Comparison of ENCODE assay signal across 8 mouse cellular contexts in genomic region chr7:28381017-28381790, GRCm38 (mm10). TPM values are rescaled to one million over a fixed set of nuclear protein-coding genes. Genes with fewer than 3 reads are reported as not detected.
DNase-seq lines count a peak whose midpoint lies in the region; ATAC-seq lines count a peak whose summit lies in the region.

No protein-coding gene starts in this region.

- H3K9ac ChIP-seq in limb, embryonic 12.5 days (replicated peaks): peak overlapping the region; percentile 63
- peak overlapping the region; percentile 45; the same call in 1 of the 2 replicates for H3K9ac ChIP-seq in midbrain, embryonic 13.5 days (replicated peaks)
- H3K9ac ChIP-seq in stomach, embryonic 15.5 days: peak overlapping the region; percentile 32; the same call in 1 of the 2 replicates

- 0 out of 2 replicates have a peak, but pooled peaks have one; percentile 13 for ATAC-seq in limb, embryonic 12.5 days (ENCODE audit: insufficient number of reproducible peaks, insufficient read depth, low FRiP score, low TSS enrichment, low read depth)
- ATAC-seq in midbrain, embryonic 13.5 days: no peak
- ATAC-seq in stomach, embryonic 15.5 days (ENCODE audit: insufficient read depth, low FRiP score, low read depth): peak; percentile 25
- no peak for ATAC-seq in cerebellum, adult (ENCODE audit: insufficient number of reproducible peaks, low FRiP score, low TSS enrichment)

- H3K9me3 ChIP-seq in forebrain, embryonic 10.5 days: no peaks in the 10 kb centered on the region
- no peaks in the 10 kb centered on the region for H3K9me3 ChIP-seq in limb, embryonic 12.5 days
- H3K9me3 ChIP-seq in midbrain, embryonic 13.5 days: no peaks in the 10 kb centered on the region
- no peaks in the 10 kb centered on the region for H3K9me3 ChIP-seq in stomach, embryonic 15.5 days

- H3K27me3 ChIP-seq in forebrain, embryonic 10.5 days (ENCODE audit: poor library complexity, severe bottlenecking): peaks cover 14% of the 10 kb centered on the region
- H3K27me3 ChIP-seq in limb, embryonic 12.5 days: no peaks in the 10 kb centered on the region
- H3K27me3 ChIP-seq in midbrain, embryonic 13.5 days: peaks cover 17% of the 10 kb centered on the region
- no peaks in the 10 kb centered on the region for H3K27me3 ChIP-seq in stomach, embryonic 15.5 days (replicated peaks)

- H3K36me3 ChIP-seq in forebrain, embryonic 10.5 days (replicated peaks): peaks cover 24% of the 10 kb centered on the region
- peaks cover 22% of the 10 kb centered on the region for H3K36me3 ChIP-seq in limb, embryonic 12.5 days
- peaks cover 12% of the 10 kb centered on the region; the same call in 1 of the 2 replicates for H3K36me3 ChIP-seq in midbrain, embryonic 13.5 days
- peaks cover 13% of the 10 kb centered on the region for H3K36me3 ChIP-seq in stomach, embryonic 15.5 days

- H3K4me3 ChIP-seq in forebrain, embryonic 10.5 days: peak overlapping the region; percentile 45
- H3K4me3 ChIP-seq in limb, embryonic 12.5 days (replicated peaks): peak overlapping the region; percentile 38
- peak overlapping the region; percentile 20 for H3K4me3 ChIP-seq in midbrain, embryonic 13.5 days (replicated peaks)
- peak overlapping the region; percentile 41 for H3K4me3 ChIP-seq in stomach, embryonic 15.5 days (replicated peaks)

- H3K4me1 ChIP-seq in forebrain, embryonic 10.5 days: peaks cover 75% of the 10 kb centered on the region
- peaks cover 67% of the 10 kb centered on the region for H3K4me1 ChIP-seq in limb, embryonic 12.5 days (replicated peaks)
- peaks cover 53% of the 10 kb centered on the region for H3K4me1 ChIP-seq in midbrain, embryonic 13.5 days (replicated peaks)
- peaks cover 57% of the 10 kb centered on the region for H3K4me1 ChIP-seq in stomach, embryonic 15.5 days

- H3K27ac ChIP-seq in forebrain, embryonic 10.5 days: peak overlapping the region; percentile 89
- H3K27ac ChIP-seq in limb, embryonic 12.5 days: peak overlapping the region; percentile 99
- peak overlapping the region; percentile 62 for H3K27ac ChIP-seq in midbrain, embryonic 13.5 days
- peak overlapping the region; percentile 100 for H3K27ac ChIP-seq in stomach, embryonic 15.5 days

- intact Hi-C loops in left cerebral cortex, postnatal 4 days (cut with DNase I): no loop called here
- intact Hi-C loops in heart, postnatal 36 days (cut with DNase I): no loop called here

- peak overlapping the region; percentile 66 for H3K4me2 ChIP-seq in limb, embryonic 12.5 days
- peak overlapping the region; percentile 51 for H3K4me2 ChIP-seq in midbrain, embryonic 13.5 days (replicated peaks)
- peak overlapping the region; percentile 70 for H3K4me2 ChIP-seq in stomach, embryonic 15.5 days

- peak; percentile 23 for DNase-seq in left cerebral cortex, postnatal 4 days
- DNase-seq in left cerebral cortex, adult 8-10 months (ENCODE audit: low spot score in 2 of 2): no peak
- peak; percentile 42 for DNase-seq in forebrain, embryonic 10.5 days (ENCODE audit: extremely low spot score, low spot score)
- DNase-seq in heart, postnatal 36 days: peak; percentile 83 to 88

- WGBS in forebrain, embryonic 10.5 days: 4% methylated on average over 30 of the region's 30 CpGs
- WGBS in limb, embryonic 12.5 days: 5% methylated on average over 30 of the region's 30 CpGs
- WGBS in midbrain, embryonic 13.5 days: 3% methylated on average over 30 of the region's 30 CpGs
- 2% methylated on average over 30 of the region's 30 CpGs for WGBS in stomach, embryonic 15.5 days

RNA-seq across cellular contexts. Expression of gene Zfp36, which starts 1.2 kb away (rescaled TPM):
- total RNA-seq in left cerebral cortex, postnatal 4 days (2021): 1 to 10 TPM; 1.9 to 2.3 TPM
- total RNA-seq in left cerebral cortex, adult 8-10 months (2022): 1 to 10 TPM; 2.1 to 6.1 (median 3.6) TPM
- polyA plus RNA-seq in forebrain, embryonic 10.5 days (2016; fragmentation: Nextera tagmentation; extraction: Ambion mirVana): 4.5 TPM in 2 replicates
- total RNA-seq in heart, postnatal 36 days (2021): 10 to 100 TPM; 14.7 to 29.0 TPM
- 7.1 and 7.7 TPM in 2 replicates for polyA plus RNA-seq in limb, embryonic 12.5 days (2016; fragmentation: Nextera tagmentation; extraction: Ambion mirVana)
- polyA plus RNA-seq in midbrain, embryonic 13.5 days (2015; fragmentation: Nextera tagmentation; extraction: Ambion mirVana): 3.1 and 4.2 TPM in 2 replicates
- polyA plus RNA-seq in stomach, embryonic 15.5 days (2015; fragmentation: Nextera tagmentation; extraction: Ambion mirVana): 20.2 and 21.4 TPM in 2 replicates

RNA-seq across cellular contexts. Expression of gene Plekhg2, which starts 8.8 kb away (rescaled TPM):
- total RNA-seq in left cerebral cortex, postnatal 4 days (2021): 10 to 100 TPM; 25.0 to 33.3 TPM
- total RNA-seq in left cerebral cortex, adult 8-10 months (2022): 1 to 10 TPM; 6.2 to 8.4 (median 8.0) TPM
- 75.5 and 84.4 TPM in 2 replicates for polyA plus RNA-seq in forebrain, embryonic 10.5 days (2016; fragmentation: Nextera tagmentation; extraction: Ambion mirVana)
- total RNA-seq in heart, postnatal 36 days (2021): 10 to 100 TPM; 15.1 to 15.8 TPM
- polyA plus RNA-seq in limb, embryonic 12.5 days (2016; fragmentation: Nextera tagmentation; extraction: Ambion mirVana): 96.9 and 106 TPM in 2 replicates
- polyA plus RNA-seq in midbrain, embryonic 13.5 days (2015; fragmentation: Nextera tagmentation; extraction: Ambion mirVana): 34.5 and 37.6 TPM in 2 replicates
- polyA plus RNA-seq in stomach, embryonic 15.5 days (2015; fragmentation: Nextera tagmentation; extraction: Ambion mirVana): 48.4 and 52.3 TPM in 2 replicates

RNA-seq across cellular contexts. Expression of gene Med29, which starts 11.3 kb away (rescaled TPM):
- total RNA-seq in left cerebral cortex, postnatal 4 days (2021): 10 to 100 TPM; 18.6 to 19.7 TPM
- 10 to 100 TPM; 13.2 to 17.4 (median 16.3) TPM for total RNA-seq in left cerebral cortex, adult 8-10 months (2022)
- polyA plus RNA-seq in forebrain, embryonic 10.5 days (2016; fragmentation: Nextera tagmentation; extraction: Ambion mirVana): 60.3 and 60.6 TPM in 2 replicates
- total RNA-seq in heart, postnatal 36 days (2021): 10 to 100 TPM; 18.2 to 20.1 TPM
- polyA plus RNA-seq in limb, embryonic 12.5 days (2016; fragmentation: Nextera tagmentation; extraction: Ambion mirVana): 45.4 and 51.6 TPM in 2 replicates
- polyA plus RNA-seq in midbrain, embryonic 13.5 days (2015; fragmentation: Nextera tagmentation; extraction: Ambion mirVana): 43.4 and 49.5 TPM in 2 replicates
- polyA plus RNA-seq in stomach, embryonic 15.5 days (2015; fragmentation: Nextera tagmentation; extraction: Ambion mirVana): 44.8 and 47.4 TPM in 2 replicates

RNA-seq across cellular contexts. Expression of gene Paf1, which starts 11.5 kb away (rescaled TPM):
- 10 to 100 TPM; 77.7 to 86.8 TPM for total RNA-seq in left cerebral cortex, postnatal 4 days (2021)
- 10 to 100 TPM; 51.1 to 77.7 (median 63.9) TPM for total RNA-seq in left cerebral cortex, adult 8-10 months (2022)
- polyA plus RNA-seq in forebrain, embryonic 10.5 days (2016; fragmentation: Nextera tagmentation; extraction: Ambion mirVana): 82.3 and 95.9 TPM in 2 replicates
- total RNA-seq in heart, postnatal 36 days (2021): 10 to 100 TPM; 38.8 to 48.0 TPM
- polyA plus RNA-seq in limb, embryonic 12.5 days (2016; fragmentation: Nextera tagmentation; extraction: Ambion mirVana): 83.0 and 86.8 TPM in 2 replicates
- 97.9 and 99.2 TPM in 2 replicates for polyA plus RNA-seq in midbrain, embryonic 13.5 days (2015; fragmentation: Nextera tagmentation; extraction: Ambion mirVana)
- polyA plus RNA-seq in stomach, embryonic 15.5 days (2015; fragmentation: Nextera tagmentation; extraction: Ambion mirVana): 76.5 and 79.0 TPM in 2 replicates

RNA-seq across cellular contexts. Expression of gene Rps16, which starts 30.8 kb away (rescaled TPM):
- 100 to 1,000 TPM; 913 to 959 TPM for total RNA-seq in left cerebral cortex, postnatal 4 days (2021)
- total RNA-seq in left cerebral cortex, adult 8-10 months (2022): 100 to 1,000 TPM; 521 to 591 (median 572) TPM
- polyA plus RNA-seq in forebrain, embryonic 10.5 days (2016; fragmentation: Nextera tagmentation; extraction: Ambion mirVana): 939 and 976 TPM in 2 replicates
- total RNA-seq in heart, postnatal 36 days (2021): 100 to 1,000 TPM; 494 to 516 TPM
- polyA plus RNA-seq in limb, embryonic 12.5 days (2016; fragmentation: Nextera tagmentation; extraction: Ambion mirVana): 915 and 927 TPM in 2 replicates
- polyA plus RNA-seq in midbrain, embryonic 13.5 days (2015; fragmentation: Nextera tagmentation; extraction: Ambion mirVana): 531 and 537 TPM in 2 replicates
- 826 and 1,031 TPM in 2 replicates for polyA plus RNA-seq in stomach, embryonic 15.5 days (2015; fragmentation: Nextera tagmentation; extraction: Ambion mirVana)

Comparison
In these comparisons a context has a peak if more than half of its experiments do, and no peak if none do; other contexts are left out.
1. DNase-seq: peak in left cerebral cortex, postnatal 4 days (single experiment), forebrain, embryonic 10.5 days (single experiment) and heart, postnatal 36 days (2 of 2); none in left cerebral cortex, adult 8-10 months (0 of 2).
2. ATAC-seq: peak in limb, embryonic 12.5 days (single experiment) and stomach, embryonic 15.5 days (single experiment); none in midbrain, embryonic 13.5 days (single experiment) and cerebellum, adult (single experiment).
3. Peak in every context shown above with its lines, with median percentiles within 50 percentile points of each other: H3K27ac ChIP-seq, H3K4me3 ChIP-seq, H3K4me2 ChIP-seq and H3K9ac ChIP-seq.